Mouse (Mus musculus) forebrain, embryonic 13.5 days (tissue): ENCODE measurements at regions not wholly inside any gene's neighbourhood (a gene's known extent, or its start where the extent isn't known, plus 50 kb on each side); places are given as distances from the start of the nearest gene placed in this dataset.

Experiments used
- ATAC-seq: fragments of 200-750 bp; cut with Nextera tagmentation; 2 replicates; pipeline ENCODE4 v1.8.0; 2017
- H3K27ac ChIP-seq: fragments of 300-500 bp; sonication (generic); 2 replicates; pipeline ENCODE4 v1.5.1; 2015; ENCODE audit warnings: inconsistent platforms, mild to moderate bottlenecking, moderate library complexity
- H3K27me3 ChIP-seq: fragments of 300-500 bp; sonication (generic); 2 replicates; pipeline ENCODE4 v1.6.1; 2015; ENCODE audit warnings: mild to moderate bottlenecking, inconsistent platforms
- H3K36me3 ChIP-seq: fragments of 300-500 bp; sonication (generic); 2 replicates; pipeline ENCODE4 v1.6.1; 2015; ENCODE audit warnings: mild to moderate bottlenecking, inconsistent platforms; ENCODE audit not compliant: poor library complexity, severe bottlenecking
- H3K4me1 ChIP-seq: fragments of 300-500 bp; sonication (generic); 2 replicates; pipeline ENCODE4 v1.6.1; 2015; ENCODE audit warnings: inconsistent platforms
- H3K4me2 ChIP-seq: fragments of 300-500 bp; sonication (generic); 2 replicates; pipeline ENCODE4 v1.6.1; 2015; ENCODE audit warnings: inconsistent platforms, mild to moderate bottlenecking, moderate library complexity
- H3K4me3 ChIP-seq: fragments of 300-500 bp; sonication (generic); 2 replicates; pipeline ENCODE4 v1.5.1; 2015; ENCODE audit warnings: mild to moderate bottlenecking, inconsistent platforms
- H3K9ac ChIP-seq: fragments of 300-500 bp; sonication (generic); 2 replicates; pipeline ENCODE4 v1.6.1; 2015; ENCODE audit warnings: mild to moderate bottlenecking, inconsistent platforms
- H3K9me3 ChIP-seq: fragments of 300-500 bp; sonication (generic); replicated peaks from 2 replicates; pipeline ENCODE4 v1.6.1; 2016; ENCODE audit warnings: inconsistent platforms
- WGBS: fragments of 180-500 bp; shearing (Covaris S2); methylation state at CpG from one replicate; pipeline ENCODE4 v1.1.7; 2015; 5-methylcytosine and 5-hydroxymethylcytosine counted together

DNA sequence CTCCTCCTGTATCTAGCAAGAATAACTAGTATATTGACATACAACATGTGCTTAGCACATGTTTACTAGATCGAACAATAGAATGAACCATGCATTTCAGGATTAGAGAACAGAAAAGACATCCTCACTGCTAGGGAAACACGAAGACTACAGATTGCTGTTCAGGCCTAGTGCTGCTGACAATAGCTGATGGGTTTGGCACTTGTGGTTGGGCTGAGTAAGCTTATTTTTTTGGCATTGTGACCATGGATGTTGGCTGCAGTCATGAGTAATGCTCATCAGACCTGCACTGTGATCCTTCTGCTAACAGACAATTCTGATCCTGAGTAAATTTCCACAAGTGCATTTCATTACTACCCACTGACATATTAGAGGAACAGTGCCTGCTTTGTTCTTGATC lies 117.7 kb upstream of the Kcnip4 start:
- H3K4me2 ChIP-seq = no peak overlapping the region
- no peaks in the 10 kb centered on the region for H3K27me3 ChIP-seq
- H3K9me3 ChIP-seq = no peaks in the 10 kb centered on the region
- H3K4me1 ChIP-seq = no peaks in the 10 kb centered on the region
- H3K27ac ChIP-seq = no peak overlapping the region
- 75% methylated on average over 2 of the region's 2 CpGs for WGBS
- H3K9ac ChIP-seq = no peak overlapping the region
- H3K36me3 ChIP-seq = no peaks in the 10 kb centered on the region
- ATAC-seq = no peak
- H3K4me3 ChIP-seq = no peak overlapping the region

DNA sequence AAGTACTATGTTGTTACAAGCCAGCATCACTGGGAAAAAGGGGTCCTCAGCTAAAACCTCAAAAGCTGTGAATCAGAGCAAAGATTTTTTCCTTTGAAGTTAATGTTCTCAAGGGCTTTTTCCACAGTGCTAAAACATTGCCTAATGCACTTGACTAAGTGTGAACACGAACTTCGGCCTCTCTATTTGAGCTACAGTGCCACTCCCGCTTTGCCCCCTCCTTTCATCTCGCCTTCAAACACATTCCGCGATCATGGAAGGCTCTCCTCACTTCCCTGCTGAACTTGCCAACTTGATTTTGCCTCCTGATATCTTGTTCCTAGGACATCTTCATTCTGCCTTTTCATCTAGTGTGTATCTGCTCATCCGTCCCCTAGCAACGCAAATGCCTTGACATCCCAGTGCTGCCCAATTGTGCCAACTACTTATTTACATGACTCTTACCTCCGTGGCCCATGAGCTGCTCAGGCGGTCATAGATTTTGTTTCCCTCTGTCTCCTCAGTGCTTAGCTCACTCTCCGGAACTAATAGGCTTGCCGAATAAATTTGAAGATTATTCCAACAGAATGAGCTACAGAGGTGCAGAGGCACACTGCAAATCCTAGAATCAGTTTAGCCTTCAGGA lies 116.6 kb upstream of the Kcnip4 start:
- Histone ChIP-seq H3K4me3 (no peak overlapping the region), H3K27me3 (no peaks in the 10 kb centered on the region), H3K4me1 (no peaks in the 10 kb centered on the region), H3K27ac (no peak overlapping the region), H3K9ac (no peak overlapping the region), H3K36me3 (no peaks in the 10 kb centered on the region), H3K9me3 (no peaks in the 10 kb centered on the region), H3K4me2 (no peak overlapping the region)
- 0 out of 2 replicates have a peak, but pooled peaks have one; percentile 42 for ATAC-seq
- 73% methylated on average over 12 of the region's 12 CpGs for WGBS

DNA sequence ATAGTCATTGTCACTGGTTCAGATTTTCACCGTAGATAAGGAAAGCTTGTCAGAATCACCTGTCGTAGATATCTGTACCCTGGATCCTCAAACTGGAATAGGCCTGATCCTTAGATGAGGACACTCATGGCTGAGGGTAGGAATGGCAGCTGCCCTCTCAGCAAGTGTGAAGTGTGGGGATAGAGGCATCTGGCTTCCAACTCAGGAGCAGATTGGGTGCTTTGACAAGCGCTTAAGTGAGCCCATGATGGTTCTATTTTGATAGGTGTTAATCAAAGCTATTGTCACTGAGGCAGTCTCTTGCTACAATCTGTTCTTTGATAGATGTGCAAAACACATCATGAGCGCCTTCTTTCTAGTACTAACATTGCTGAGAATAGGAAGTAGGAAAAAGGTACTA lies 114.9 kb upstream of the Kcnip4 start:
- no peak overlapping the region for H3K27ac ChIP-seq
- H3K4me3 ChIP-seq = no peak overlapping the region
- no peaks in the 10 kb centered on the region for H3K4me1 ChIP-seq
- 84% methylated on average over 4 of the region's 4 CpGs for WGBS
- no peaks in the 10 kb centered on the region for H3K36me3 ChIP-seq
- H3K4me2 ChIP-seq = no peak overlapping the region
- no peak overlapping the region for H3K9ac ChIP-seq
- H3K9me3 ChIP-seq = no peaks in the 10 kb centered on the region
- peak; percentile 88 for ATAC-seq
- no peaks in the 10 kb centered on the region for H3K27me3 ChIP-seq

DNA sequence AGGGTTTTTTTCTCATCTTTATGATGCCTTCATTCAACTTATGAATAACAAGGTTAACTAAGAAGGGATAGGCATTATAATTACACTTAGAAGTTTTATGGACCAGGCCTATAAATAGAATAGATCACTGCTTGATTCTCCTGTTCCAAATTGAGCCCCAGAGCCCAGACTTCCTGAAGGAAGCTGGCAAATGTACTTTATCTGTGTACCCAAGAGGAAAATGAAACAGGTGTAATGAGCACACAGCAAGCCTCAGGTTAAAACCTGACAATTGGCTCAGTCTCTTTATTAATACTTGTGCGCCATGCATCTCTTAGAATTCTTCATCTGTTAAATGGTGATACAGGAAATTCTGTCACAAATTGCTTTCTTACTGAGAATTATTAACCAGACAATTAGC lies 95.4 kb upstream of the Kcnip4 start:
- H3K27ac ChIP-seq = no peak overlapping the region

GRCm38 (mm10) chr5:49606761-49607160 lies 82.1 kb upstream of the Kcnip4 start:
- H3K4me1 ChIP-seq = no peaks in the 10 kb centered on the region
- H3K9ac ChIP-seq = no peak overlapping the region
- WGBS = 34% methylated on average over 1 of the region's 1 CpGs
- no peak overlapping the region for H3K27ac ChIP-seq
- no peaks in the 10 kb centered on the region for H3K27me3 ChIP-seq
- H3K4me2 ChIP-seq = no peak overlapping the region
- H3K9me3 ChIP-seq = no peaks in the 10 kb centered on the region
- no peaks in the 10 kb centered on the region for H3K36me3 ChIP-seq
- no peak overlapping the region for H3K4me3 ChIP-seq
- no peak for ATAC-seq

More for the DNA sequence above, 95.4 kb upstream of the Kcnip4 start:
- 100% methylated on average over 1 of the region's 1 CpGs for WGBS
- Histone ChIP-seq H3K9me3 (no peaks in the 10 kb centered on the region), H3K4me1 (no peaks in the 10 kb centered on the region), H3K27me3 (no peaks in the 10 kb centered on the region), H3K9ac (no peak overlapping the region), H3K4me3 (no peak overlapping the region), H3K36me3 (no peaks in the 10 kb centered on the region), H3K4me2 (no peak overlapping the region)
- ATAC-seq = no peak

DNA sequence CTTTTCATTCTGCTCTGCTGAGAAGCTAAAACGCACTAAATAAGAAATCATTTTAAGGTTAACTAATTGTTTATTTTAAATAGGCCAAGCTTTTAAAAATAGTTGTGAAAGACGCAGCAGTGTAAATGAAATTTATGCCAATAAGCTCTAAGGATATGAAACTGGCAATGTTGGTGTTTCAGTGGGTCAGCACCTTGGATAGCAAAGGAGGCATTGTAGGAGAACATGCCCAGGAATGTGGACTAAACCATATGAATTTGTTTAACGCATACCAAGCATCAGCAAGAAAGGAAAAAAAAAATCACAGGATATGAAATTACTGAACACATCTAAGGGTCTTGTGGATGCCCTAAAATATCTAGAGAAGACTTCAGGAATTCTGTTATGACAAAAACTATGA lies 56.1 kb upstream of the Kcnip4 start:
- no peak for ATAC-seq

GRCm38 (mm10) chr5:49575901-49576300 lies 51.2 kb upstream of the Kcnip4 start:
- H3K9ac ChIP-seq = no peak overlapping the region
- H3K4me3 ChIP-seq = no peak overlapping the region
- no peaks in the 10 kb centered on the region for H3K9me3 ChIP-seq
- no peak overlapping the region for H3K4me2 ChIP-seq
- no peak overlapping the region for H3K27ac ChIP-seq
- no peak for ATAC-seq
- H3K4me1 ChIP-seq = no peaks in the 10 kb centered on the region
- no peaks in the 10 kb centered on the region for H3K36me3 ChIP-seq
- WGBS = 76% methylated on average over 2 of the region's 2 CpGs
- no peaks in the 10 kb centered on the region for H3K27me3 ChIP-seq

More for the DNA sequence above, 56.1 kb upstream of the Kcnip4 start:
- no peak overlapping the region for H3K4me3 ChIP-seq
- no peaks in the 10 kb centered on the region for H3K27me3 ChIP-seq
- H3K36me3 ChIP-seq = no peaks in the 10 kb centered on the region
- H3K9me3 ChIP-seq = no peaks in the 10 kb centered on the region
- 90% methylated on average over 3 of the region's 3 CpGs for WGBS
- H3K9ac ChIP-seq = no peak overlapping the region
- no peak overlapping the region for H3K4me2 ChIP-seq
- H3K4me1 ChIP-seq = no peaks in the 10 kb centered on the region
- no peak overlapping the region for H3K27ac ChIP-seq
